Mouse (Mus musculus) olfactory bulb, adult 2 months (tissue): ENCODE data around the gene Gli3. TPM values are rescaled to one million over a fixed set of nuclear protein-coding genes. Genes with fewer than 3 reads are reported as not detected.
A peak's percentile ranks its signal among the peaks of the same experiment; 100 is the strongest.

Source experiments
- H3K27ac ChIP-seq: fragments of 200-500 bp; 2 replicates; pipeline ENCODE4 v1.5.1; 2012; ENCODE audit warnings: low read depth, low read length; ENCODE audit not compliant: insufficient read depth
- H3K4me1 ChIP-seq: fragments of 200-500 bp; 2 replicates; pipeline ENCODE4 v1.6.1; 2012; ENCODE audit warnings: low read length; ENCODE audit not compliant: control insufficient read depth, insufficient read depth
- H3K4me3 ChIP-seq: fragments of 200-500 bp; 2 replicates; pipeline ENCODE4 v1.5.1; 2012; ENCODE audit warnings: mild to moderate bottlenecking, low read depth, low read length, moderate library complexity; ENCODE audit not compliant: insufficient read depth
- CTCF ChIP-seq: fragments of 200-500 bp; IDR thresholded peaks from 2 replicates; pipeline ENCODE4 v1.5.1; 2012; ENCODE audit warnings: low read depth, mild to moderate bottlenecking, low read length, moderate library complexity; ENCODE audit not compliant: insufficient read depth
- POLR2A ChIP-seq: fragments of 200-500 bp; IDR thresholded peaks from 2 replicates; pipeline ENCODE4 v1.6.1; 2012; ENCODE audit warnings: mild to moderate bottlenecking, low read depth, low read length, moderate library complexity; ENCODE audit not compliant: insufficient read depth
- WGBS: fragments of 180-500 bp; shearing (Covaris S2); methylation state at CpG from one replicate; pipeline ENCODE4 v1.1.7; 2018; 5-methylcytosine and 5-hydroxymethylcytosine counted together
- polyA plus RNA-seq: library from polyadenylated mRNA; stranded (reverse); fragments of >200 nt; gene quantifications from 2 replicates; pipeline ENCODE4 v1.2.4, GENCODE M21; 2012; ENCODE audit warnings: low replicate concordance; ENCODE audit not compliant: missing spikeins, insufficient read depth, insufficient read length

Gli3 gene
- polyA plus RNA-seq, 1 experiment: not detected

- Histone ChIP-seq H3K4me1 (peaks cover 13% of the 10 kb centered on the region; the same call in 1 of the 2 replicates), H3K27ac (no peak overlapping the region), H3K4me3 (no peak overlapping the region)
- TF ChIP-seq CTCF (no peak), POLR2A (no peak)
- WGBS: 33% methylated on average over 7 of the region's 7 CpGs
These were observed 1.1 kb upstream of the Gli3 start for GRCm38 (mm10) chr13:15461926-15462325.

- WGBS: under 1% methylated on average over 69 of the region's 70 CpGs
- TF ChIP-seq CTCF (no peak), POLR2A (no peak)
- peaks cover 13% of the 10 kb centered on the region; the same call in 1 of the 2 replicates for H3K4me1 ChIP-seq
- peak overlapping the region; percentile 53 for H3K4me3 ChIP-seq
- H3K27ac ChIP-seq: no peak overlapping the region
These were observed 551 bp downstream of the Gli3 start for GRCm38 (mm10) chr13:15463492-15464080.

- TF ChIP-seq POLR2A: no peak
- no peak for TF ChIP-seq CTCF
- WGBS: under 1% methylated on average over 51 of the region's 51 CpGs
- peaks cover 13% of the 10 kb centered on the region; the same call in 1 of the 2 replicates for H3K4me1 ChIP-seq
- no peak overlapping the region for H3K27ac ChIP-seq
- peak overlapping the region; percentile 53 for H3K4me3 ChIP-seq
These were observed 1.1 kb downstream of the Gli3 start for GRCm38 (mm10) chr13:15464081-15464526.

GRCm38 (mm10) chr13:15464741-15465250 is 1.8 kb downstream of the Gli3 start:
- H3K27ac ChIP-seq: no peak overlapping the region
- TF ChIP-seq POLR2A: no peak
- no peak for TF ChIP-seq CTCF
- 22% methylated on average over 11 of the region's 11 CpGs for WGBS
- H3K4me1 ChIP-seq: peaks cover 13% of the 10 kb centered on the region; the same call in 1 of the 2 replicates
- H3K4me3 ChIP-seq: peak overlapping the region; percentile 53

- Histone ChIP-seq H3K4me3 (no peak overlapping the region), H3K4me1 (peaks cover 13% of the 10 kb centered on the region; the same call in 1 of the 2 replicates), H3K27ac (no peak overlapping the region)
- 82% methylated on average over 6 of the region's 6 CpGs for WGBS
- TF ChIP-seq CTCF (no peak), POLR2A (no peak)
These were observed 3.5 kb downstream of the Gli3 start for GRCm38 (mm10) chr13:15466496-15466895.

- Histone ChIP-seq H3K27ac (no peak overlapping the region), H3K4me1 (peaks cover 13% of the 10 kb centered on the region; the same call in 1 of the 2 replicates), H3K4me3 (no peak overlapping the region)
- 81% methylated on average over 3 of the region's 3 CpGs for WGBS
- TF ChIP-seq POLR2A: no peak
- no peak for TF ChIP-seq CTCF
These were observed 4.4 kb downstream of the Gli3 start for GRCm38 (mm10) chr13:15467409-15467808.

- no peak for TF ChIP-seq POLR2A
- TF ChIP-seq CTCF: no peak
- 66% methylated on average over 4 of the region's 4 CpGs for WGBS
These were observed 5.4 kb downstream of the Gli3 start for GRCm38 (mm10) chr13:15468421-15468820.

GRCm38 (mm10) chr13:15470056-15470455 is 7.0 kb downstream of the Gli3 start:
- WGBS: 94% methylated on average over 3 of the region's 3 CpGs
- no peak overlapping the region for H3K4me3 ChIP-seq

More at GRCm38 (mm10) chr13:15468421-15468820, 5.4 kb downstream of the Gli3 start:
- peaks cover 10% of the 10 kb centered on the region; the same call in 1 of the 2 replicates for H3K4me1 ChIP-seq
- no peak overlapping the region for H3K4me3 ChIP-seq
- H3K27ac ChIP-seq: no peak overlapping the region

GRCm38 (mm10) chr13:15472712-15473111 is 9.7 kb downstream of the Gli3 start:
- Histone ChIP-seq H3K4me1 (no peaks in the 10 kb centered on the region), H3K4me3 (no peak overlapping the region), H3K27ac (no peak overlapping the region)
- 73% methylated on average over 3 of the region's 3 CpGs for WGBS
- TF ChIP-seq CTCF: no peak
- TF ChIP-seq POLR2A: no peak

More at GRCm38 (mm10) chr13:15470056-15470455, 7.0 kb downstream of the Gli3 start:
- no peaks in the 10 kb centered on the region for H3K4me1 ChIP-seq
- TF ChIP-seq CTCF (no peak), POLR2A (no peak)
- no peak overlapping the region for H3K27ac ChIP-seq
